Mouse (Mus musculus) activated CD4-positive, CD25-positive, alpha-beta regulatory T cell, adult 4 months (primary cell): ENCODE measurements around the gene Parp3. TPM values are rescaled to one million over a fixed set of nuclear protein-coding genes. Genes with fewer than 3 reads are reported as not detected.
A peak's percentile ranks its signal among the peaks of the same experiment; 100 is the strongest.

Source experiments
- ATAC-seq: one replicate; pipeline ENCODE4 v1.8.0; 2017
- polyA plus RNA-seq, 2 experiments: library from polyadenylated mRNA; unstranded; fragments of 100-300 nt; shearing (Covaris generic); gene quantifications; one replicate each; pipeline ENCODE4 v1.2.1; 2017

The Parp3 gene
- polyA plus RNA-seq, 2 experiments from 2014 or later: 36.0 to 48.1 TPM

- ATAC-seq: no peak
Observed at GRCm38 (mm10) chr9:106456325-106457162, 20.2 kb downstream of the Parp3 start.

GRCm38 (mm10) chr9:106454888-106455681 is 21.7 kb downstream of the Parp3 start:
- ATAC-seq: no peak

- no peak for ATAC-seq
Observed at GRCm38 (mm10) chr9:106454071-106454761, 22.5 kb downstream of the Parp3 start.

GRCm38 (mm10) chr9:106453271-106454070 is 23.3 kb downstream of the Parp3 start, which contains the start of gene Pcbp4:
Gene Pcbp4 (plus strand): TSS chr9:106453291.
- peak; percentile 69 for ATAC-seq

- ATAC-seq: no peak
Observed at GRCm38 (mm10) chr9:106452821-106453220, 23.9 kb downstream of the Parp3 start.

- ATAC-seq: no peak
Observed at GRCm38 (mm10) chr9:106452351-106452750, 24.4 kb downstream of the Parp3 start.

- ATAC-seq: no peak
Observed at GRCm38 (mm10) chr9:106451899-106452298, 24.9 kb downstream of the Parp3 start.

- ATAC-seq: no peak
Observed at GRCm38 (mm10) chr9:106451298-106451697, 25.5 kb downstream of the Parp3 start.

- ATAC-seq: no peak
Observed at GRCm38 (mm10) chr9:106450661-106451060, 26.1 kb downstream of the Parp3 start.

- ATAC-seq: no peak
Observed at GRCm38 (mm10) chr9:106449947-106450346, 26.8 kb downstream of the Parp3 start.

GRCm38 (mm10) chr9:106448498-106449031 is 28.2 kb downstream of the Parp3 start:
- peak; percentile 84 for ATAC-seq

GRCm38 (mm10) chr9:106447951-106448350 is 28.8 kb downstream of the Parp3 start:
- no peak for ATAC-seq

GRCm38 (mm10) chr9:106447348-106447747 is 29.4 kb downstream of the Parp3 start, which contains the start of the genes Abhd14b and Abhd14a:
Gene Abhd14b (plus strand): TSS chr9:106447459.
Gene Abhd14a (minus strand): TSS chr9:106447678.
- peak; percentile 45 for ATAC-seq

- ATAC-seq: no peak
Observed at GRCm38 (mm10) chr9:106444836-106445235, 31.9 kb downstream of the Parp3 start.

- no peak for ATAC-seq
Observed at GRCm38 (mm10) chr9:106442680-106443079, 34.1 kb downstream of the Parp3 start.

- ATAC-seq: no peak
Observed at GRCm38 (mm10) chr9:106436566-106436965, 40.2 kb downstream of the Parp3 start.

- ATAC-seq: no peak
Observed at GRCm38 (mm10) chr9:106433389-106433788, 43.4 kb downstream of the Parp3 start.

GRCm38 (mm10) chr9:106430015-106430264 is 46.8 kb downstream of the Parp3 start:
- ATAC-seq: no peak

- peak; percentile 93 for ATAC-seq
Observed at GRCm38 (mm10) chr9:106429221-106430014, 47.3 kb downstream of the Parp3 start, which contains the start of gene Rpl29. Gene Rpl29 (plus strand): TSS chr9:106429454.

- ATAC-seq: peak; percentile 10
Observed at GRCm38 (mm10) chr9:106428719-106429220, 48.0 kb downstream of the Parp3 start.

- peak; percentile 65 for ATAC-seq
Observed at GRCm38 (mm10) chr9:106421865-106422160, 54.9 kb downstream of the Parp3 start.
